Mouse (Mus musculus) forebrain, embryonic 13.5 days (tissue): ENCODE results near the gene Pkn3. TPM values are rescaled to one million over a fixed set of nuclear protein-coding genes. Genes with fewer than 3 reads are reported as not detected.
A peak's percentile ranks its signal among the peaks of the same experiment; 100 is the strongest.

ENCODE experiments used
- ATAC-seq: fragments of 200-750 bp; cut with Nextera tagmentation; 2 replicates; pipeline ENCODE4 v1.8.0; 2017
- H3K27ac ChIP-seq: fragments of 300-500 bp; sonication (generic); 2 replicates; pipeline ENCODE4 v1.5.1; 2015; ENCODE audit warnings: inconsistent platforms, mild to moderate bottlenecking, moderate library complexity
- H3K27me3 ChIP-seq: fragments of 300-500 bp; sonication (generic); 2 replicates; pipeline ENCODE4 v1.6.1; 2015; ENCODE audit warnings: mild to moderate bottlenecking, inconsistent platforms
- H3K36me3 ChIP-seq: fragments of 300-500 bp; sonication (generic); 2 replicates; pipeline ENCODE4 v1.6.1; 2015; ENCODE audit warnings: mild to moderate bottlenecking, inconsistent platforms; ENCODE audit not compliant: poor library complexity, severe bottlenecking
- H3K4me1 ChIP-seq: fragments of 300-500 bp; sonication (generic); 2 replicates; pipeline ENCODE4 v1.6.1; 2015; ENCODE audit warnings: inconsistent platforms
- H3K4me2 ChIP-seq: fragments of 300-500 bp; sonication (generic); 2 replicates; pipeline ENCODE4 v1.6.1; 2015; ENCODE audit warnings: inconsistent platforms, mild to moderate bottlenecking, moderate library complexity
- H3K4me3 ChIP-seq: fragments of 300-500 bp; sonication (generic); 2 replicates; pipeline ENCODE4 v1.5.1; 2015; ENCODE audit warnings: mild to moderate bottlenecking, inconsistent platforms
- H3K9ac ChIP-seq: fragments of 300-500 bp; sonication (generic); 2 replicates; pipeline ENCODE4 v1.6.1; 2015; ENCODE audit warnings: mild to moderate bottlenecking, inconsistent platforms
- H3K9me3 ChIP-seq: fragments of 300-500 bp; sonication (generic); replicated peaks from 2 replicates; pipeline ENCODE4 v1.6.1; 2016; ENCODE audit warnings: inconsistent platforms
- WGBS: fragments of 180-500 bp; shearing (Covaris S2); methylation state at CpG from one replicate; pipeline ENCODE4 v1.1.7; 2015; 5-methylcytosine and 5-hydroxymethylcytosine counted together
- polyA plus RNA-seq: library from polyadenylated mRNA; unstranded; fragments of >200 nt; fragmentation: Nextera tagmentation; extraction: Ambion mirVana; gene quantifications from 2 replicates; pipeline ENCODE4 v1.2.1, GENCODE M21; 2015

The Pkn3 gene
- polyA plus RNA-seq, 1 experiment from 2014 or later: 5.7 TPM

DNA sequence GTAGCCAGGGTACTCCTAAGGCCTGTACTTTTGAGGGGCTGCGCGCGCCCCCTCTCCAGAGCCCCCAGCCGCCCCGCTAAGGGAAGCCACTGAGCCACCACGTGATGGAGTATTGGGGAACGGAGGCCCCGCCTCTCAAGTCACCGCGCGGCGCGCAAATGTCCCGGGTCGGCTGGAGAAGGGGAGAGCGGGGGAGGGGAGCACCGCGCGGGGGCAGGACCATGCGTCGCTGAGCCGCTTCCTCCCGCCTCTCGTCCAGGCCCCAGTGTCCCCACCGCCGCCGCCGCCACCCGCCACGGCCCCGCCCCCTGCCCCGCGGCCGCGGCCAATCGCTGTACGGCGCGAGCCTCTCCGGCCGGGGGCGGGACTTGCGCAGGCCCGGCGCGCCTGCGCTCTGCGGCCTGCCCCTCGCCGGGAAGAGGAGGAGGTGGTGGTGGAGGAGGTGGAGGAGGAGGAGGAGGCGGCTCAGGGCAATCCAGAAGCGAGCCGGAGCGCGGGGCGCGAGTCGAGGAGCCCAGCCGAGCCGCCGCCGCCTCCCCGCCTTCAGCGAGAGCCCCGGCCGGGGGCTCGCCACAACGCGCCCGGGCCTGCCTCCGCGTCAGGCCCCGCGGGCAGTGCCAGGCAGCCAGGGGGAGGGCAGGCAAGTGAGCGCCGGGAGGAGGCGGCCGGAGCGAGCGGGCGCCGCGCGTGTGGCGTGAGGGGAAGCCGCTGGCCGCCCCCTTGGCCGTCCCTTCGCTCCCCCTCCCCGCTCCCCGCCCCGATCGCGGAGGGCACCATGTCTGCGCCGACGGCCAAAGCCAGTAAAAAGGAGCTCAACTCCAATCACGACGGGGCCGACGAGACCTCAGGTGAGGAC lies 11.2 kb upstream of the Pkn3 start:
- Histone ChIP-seq H3K36me3 (peaks cover 25% of the 10 kb centered on the region), H3K4me2 (peak overlapping the region; percentile 82), H3K9me3 (no peaks in the 10 kb centered on the region), H3K27ac (peak overlapping the region; percentile 100), H3K9ac (peak overlapping the region; percentile 100), H3K27me3 (no peaks in the 10 kb centered on the region), H3K4me1 (peaks cover 53% of the 10 kb centered on the region), H3K4me3 (peak overlapping the region; percentile 100)
- WGBS: under 1% methylated on average over 67 of the region's 101 CpGs
- ATAC-seq: peak; percentile 93

DNA sequence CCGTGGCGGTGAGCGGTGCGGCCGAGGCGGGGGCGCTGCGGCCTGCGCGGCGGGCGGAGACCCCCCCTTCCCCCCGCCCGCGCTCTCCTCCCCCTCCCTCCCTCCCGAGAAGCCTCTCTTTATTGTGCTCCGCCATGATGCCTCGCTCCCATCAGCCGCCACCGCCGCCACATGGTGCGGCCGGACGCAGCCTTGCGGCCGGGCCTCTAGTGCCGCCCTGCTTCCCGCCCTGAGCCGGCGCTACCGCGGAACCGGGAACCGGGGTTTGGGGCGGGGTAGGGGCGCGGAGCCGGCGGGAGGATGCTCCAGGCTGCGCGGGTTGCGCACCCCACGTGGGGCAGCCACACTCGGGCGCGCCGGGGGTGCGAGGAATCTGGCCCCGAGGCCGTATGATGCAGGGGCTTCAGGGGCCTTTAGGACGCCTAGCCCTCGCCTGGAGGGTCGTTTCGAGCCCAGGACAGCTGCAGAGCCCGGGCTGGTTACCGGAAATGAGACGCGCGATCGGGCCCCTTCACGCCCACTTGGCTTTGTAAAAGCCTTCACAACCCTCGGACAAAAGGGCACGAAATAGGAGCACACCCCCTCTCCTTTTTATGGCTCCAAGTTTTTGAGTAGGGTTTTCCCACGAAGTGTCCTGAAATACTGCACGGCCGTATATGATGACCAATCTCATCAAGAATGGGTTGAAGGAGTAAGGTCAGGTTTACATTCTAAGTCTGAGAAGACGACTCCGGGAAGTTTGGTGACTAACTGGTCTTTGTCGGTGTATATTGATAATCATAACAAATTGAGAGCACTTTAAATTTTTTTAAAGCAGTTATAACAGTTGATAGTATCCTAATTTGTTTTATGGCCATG lies 10.2 kb upstream of the Pkn3 start:
- H3K4me1 ChIP-seq: peaks cover 46% of the 10 kb centered on the region
- no peaks in the 10 kb centered on the region for H3K27me3 ChIP-seq
- under 1% methylated on average over 53 of the region's 69 CpGs for WGBS
- H3K9ac ChIP-seq: peak overlapping the region; percentile 100
- peak overlapping the region; percentile 100 for H3K4me3 ChIP-seq
- H3K4me2 ChIP-seq: peak overlapping the region; percentile 82
- H3K36me3 ChIP-seq: peaks cover 30% of the 10 kb centered on the region
- peak overlapping the region; percentile 100 for H3K27ac ChIP-seq
- no peaks in the 10 kb centered on the region for H3K9me3 ChIP-seq
- peak; percentile 37 for ATAC-seq

DNA sequence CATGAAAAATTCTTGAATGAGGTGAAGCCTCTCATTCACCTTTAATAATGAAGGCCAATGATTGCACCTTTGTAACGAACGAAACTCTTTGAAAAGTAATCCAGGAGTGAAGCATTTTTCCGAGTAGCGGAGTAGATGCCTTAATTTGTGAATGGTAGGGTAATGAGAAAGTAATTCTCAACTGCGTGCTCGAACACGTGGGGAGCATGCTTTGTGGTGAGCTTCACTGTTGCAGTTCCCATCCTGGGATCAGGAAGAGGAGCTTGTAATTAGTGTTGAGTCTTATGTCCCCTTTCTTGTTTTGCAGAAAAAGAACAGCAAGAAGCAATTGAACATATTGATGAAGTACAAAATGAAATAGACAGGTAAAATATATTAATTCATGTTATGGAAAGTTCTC lies 9.5 kb upstream of the Pkn3 start:
- 16% methylated on average over 7 of the region's 7 CpGs for WGBS
- no peak for ATAC-seq
- peak overlapping the region; percentile 82 for H3K4me2 ChIP-seq
- H3K36me3 ChIP-seq: peaks cover 37% of the 10 kb centered on the region
- H3K4me3 ChIP-seq: peak overlapping the region; percentile 100
- no peaks in the 10 kb centered on the region for H3K9me3 ChIP-seq
- H3K27ac ChIP-seq: no peak overlapping the region
- peak overlapping the region; percentile 100 for H3K9ac ChIP-seq
- H3K27me3 ChIP-seq: no peaks in the 10 kb centered on the region
- peaks cover 39% of the 10 kb centered on the region for H3K4me1 ChIP-seq

DNA sequence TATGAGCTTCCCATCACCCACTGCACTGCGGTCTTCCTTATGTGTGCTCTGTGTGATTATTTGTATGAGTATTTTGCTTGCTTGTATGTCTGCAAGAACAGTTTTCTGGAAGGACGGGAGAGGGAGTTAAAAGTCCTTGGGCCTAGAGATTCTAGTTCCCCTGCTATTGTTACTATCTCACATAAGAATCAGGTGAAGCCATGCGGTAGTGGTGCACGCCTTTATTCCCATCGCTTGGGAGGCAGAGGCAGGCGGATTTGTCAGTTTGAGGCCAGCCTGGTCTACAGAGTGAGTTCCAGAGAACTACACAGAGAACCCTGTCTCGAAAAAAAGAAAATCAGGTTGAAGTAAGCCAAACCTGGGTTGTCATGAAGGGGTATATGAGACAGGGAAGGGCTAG lies 4.6 kb upstream of the Pkn3 start:
- ATAC-seq: no peak
- Histone ChIP-seq H3K9me3 (no peaks in the 10 kb centered on the region), H3K4me1 (peaks cover 20% of the 10 kb centered on the region), H3K4me2 (no peak overlapping the region), H3K4me3 (no peak overlapping the region), H3K27me3 (no peaks in the 10 kb centered on the region), H3K27ac (no peak overlapping the region), H3K9ac (no peak overlapping the region), H3K36me3 (peaks cover 45% of the 10 kb centered on the region)
- WGBS: 73% methylated on average over 7 of the region's 7 CpGs

DNA sequence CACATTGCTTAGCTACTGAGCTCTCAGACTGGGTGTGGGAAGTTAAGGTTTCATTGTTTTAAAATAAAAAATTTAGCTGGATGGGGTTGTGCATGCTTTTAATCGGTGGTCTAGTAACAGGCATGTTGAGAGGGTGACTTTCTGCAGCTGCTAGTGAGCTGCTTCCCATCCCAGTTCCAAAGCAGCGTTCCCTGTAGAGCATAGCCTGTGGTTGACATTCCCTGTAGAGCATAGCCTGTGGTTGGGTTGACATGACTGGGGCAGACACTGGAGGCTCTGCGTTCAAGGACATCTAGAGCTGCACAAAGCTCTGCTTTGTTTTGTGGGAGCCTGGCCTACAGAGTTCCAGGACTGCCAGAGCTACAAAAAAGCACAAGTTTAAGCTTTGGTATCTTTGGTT lies 4.2 kb upstream of the Pkn3 start:
- Histone ChIP-seq H3K4me1 (peaks cover 20% of the 10 kb centered on the region), H3K9ac (no peak overlapping the region), H3K27me3 (no peaks in the 10 kb centered on the region), H3K27ac (no peak overlapping the region), H3K9me3 (no peaks in the 10 kb centered on the region), H3K4me3 (no peak overlapping the region), H3K4me2 (no peak overlapping the region), H3K36me3 (peaks cover 45% of the 10 kb centered on the region)
- 84% methylated on average over 3 of the region's 3 CpGs for WGBS
- no peak for ATAC-seq

DNA sequence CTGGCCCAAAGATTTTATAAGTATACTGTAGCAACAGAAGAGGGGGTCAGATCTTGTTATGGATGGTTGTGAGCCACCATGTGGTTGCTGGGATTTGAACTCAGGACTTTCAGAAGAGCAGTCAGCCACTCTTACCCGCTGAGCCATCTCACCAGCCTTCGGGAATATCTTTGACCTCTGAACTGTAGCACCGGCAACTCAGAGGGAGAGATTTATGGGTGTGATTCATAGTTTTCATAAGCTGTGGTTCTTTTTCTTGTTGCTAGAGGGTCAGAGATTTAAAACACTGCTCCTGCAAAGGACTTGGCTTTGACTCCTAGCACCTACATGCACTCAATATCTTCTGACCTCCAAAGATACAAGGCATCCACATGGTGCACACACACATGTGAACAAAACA lies 1.9 kb upstream of the Pkn3 start:
- H3K9me3 ChIP-seq: no peaks in the 10 kb centered on the region
- no peak for ATAC-seq
- peaks cover 19% of the 10 kb centered on the region for H3K4me1 ChIP-seq
- H3K27ac ChIP-seq: no peak overlapping the region
- H3K36me3 ChIP-seq: peaks cover 21% of the 10 kb centered on the region
- H3K4me3 ChIP-seq: no peak overlapping the region
- no peak overlapping the region for H3K9ac ChIP-seq
- H3K4me2 ChIP-seq: no peak overlapping the region
- WGBS: 90% methylated on average over 3 of the region's 3 CpGs
- no peaks in the 10 kb centered on the region for H3K27me3 ChIP-seq

DNA sequence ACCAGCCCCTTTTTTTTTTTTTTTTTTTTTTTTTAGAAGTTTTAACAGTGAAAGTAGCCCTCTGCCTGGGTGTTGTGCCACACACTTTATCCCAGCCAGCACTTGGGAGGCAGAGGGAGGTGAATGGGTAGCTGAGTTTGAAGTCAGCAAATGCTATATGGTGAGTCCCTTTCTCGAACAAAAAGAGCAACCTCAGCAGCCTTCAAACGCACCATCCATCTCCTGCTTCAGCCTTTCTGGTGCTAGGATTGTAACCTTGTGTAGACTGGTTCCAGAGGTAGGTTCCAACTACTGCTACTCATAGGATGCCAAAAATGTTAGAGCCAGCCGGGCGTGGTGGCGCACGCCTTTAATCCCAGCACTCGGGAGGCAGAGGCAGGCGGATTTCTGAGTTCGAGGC lies 1.0 kb upstream of the Pkn3 start:
- ATAC-seq: no peak
- H3K9me3 ChIP-seq: no peaks in the 10 kb centered on the region
- H3K27me3 ChIP-seq: no peaks in the 10 kb centered on the region
- H3K4me2 ChIP-seq: no peak overlapping the region
- H3K4me1 ChIP-seq: peaks cover 19% of the 10 kb centered on the region
- H3K4me3 ChIP-seq: no peak overlapping the region
- no peak overlapping the region for H3K9ac ChIP-seq
- no peak overlapping the region for H3K27ac ChIP-seq
- H3K36me3 ChIP-seq: peaks cover 20% of the 10 kb centered on the region
- WGBS: 91% methylated on average over 9 of the region's 9 CpGs

DNA sequence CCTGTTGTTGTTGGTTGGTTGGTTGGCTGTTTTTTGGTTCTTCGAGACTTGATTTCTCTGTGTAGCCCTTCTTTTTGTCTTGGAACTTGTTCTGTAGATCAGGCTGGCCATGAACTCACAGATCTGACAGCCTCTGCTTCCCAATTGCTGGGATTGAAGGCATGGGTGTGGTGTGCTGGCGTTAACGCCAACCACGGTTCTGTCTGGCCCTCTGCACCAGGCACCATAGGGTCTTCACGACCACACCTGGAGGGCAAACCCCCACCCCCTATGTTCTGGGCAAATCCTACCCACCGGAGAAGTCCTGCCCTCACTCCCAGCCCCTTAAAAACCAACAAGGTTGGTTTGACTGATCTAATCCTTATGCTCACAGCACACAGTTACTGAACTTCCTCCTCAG lies 525 bp upstream of the Pkn3 start:
- 0 out of 2 replicates have a peak overlapping the region, but pooled peaks have one; percentile 66 for H3K9ac ChIP-seq
- H3K9me3 ChIP-seq: no peaks in the 10 kb centered on the region
- H3K4me3 ChIP-seq: peak overlapping the region; percentile 51
- 70% methylated on average over 6 of the region's 6 CpGs for WGBS
- peaks cover 16% of the 10 kb centered on the region for H3K36me3 ChIP-seq
- peak overlapping the region; percentile 89 for H3K4me2 ChIP-seq
- H3K27me3 ChIP-seq: no peaks in the 10 kb centered on the region
- peak; percentile 20 for ATAC-seq
- H3K4me1 ChIP-seq: peaks cover 19% of the 10 kb centered on the region
- peak overlapping the region; percentile 10; the same call in 1 of the 2 replicates for H3K27ac ChIP-seq

DNA sequence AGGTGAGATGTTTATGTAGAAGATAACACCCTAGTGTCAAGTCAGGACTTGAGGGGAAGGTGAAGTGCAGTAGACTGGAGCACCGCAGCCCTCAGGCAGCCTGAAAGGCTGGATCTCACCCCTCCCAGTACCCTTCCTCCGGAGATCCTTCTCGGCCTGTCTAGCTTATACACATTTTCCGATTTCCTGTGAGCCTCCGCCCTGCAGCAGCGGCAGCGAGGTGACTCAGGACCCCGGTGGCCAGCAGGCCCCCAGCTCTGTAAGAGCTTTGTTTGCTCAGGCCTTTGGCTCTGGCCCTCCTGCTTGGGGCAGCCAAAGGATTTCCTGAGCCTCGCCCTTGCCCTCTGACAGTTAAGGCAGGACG lies 847 bp downstream of the Pkn3 start:
- Histone ChIP-seq H3K27me3 (no peaks in the 10 kb centered on the region), H3K4me1 (peaks cover 19% of the 10 kb centered on the region), H3K27ac (no peak overlapping the region), H3K9me3 (no peaks in the 10 kb centered on the region), H3K36me3 (peaks cover 4% of the 10 kb centered on the region), H3K4me2 (peak overlapping the region; percentile 89), H3K4me3 (peak overlapping the region; percentile 51), H3K9ac (peak overlapping the region; percentile 66; the same call in 1 of the 2 replicates)
- 17% methylated on average over 10 of the region's 10 CpGs for WGBS
- no peak for ATAC-seq

DNA sequence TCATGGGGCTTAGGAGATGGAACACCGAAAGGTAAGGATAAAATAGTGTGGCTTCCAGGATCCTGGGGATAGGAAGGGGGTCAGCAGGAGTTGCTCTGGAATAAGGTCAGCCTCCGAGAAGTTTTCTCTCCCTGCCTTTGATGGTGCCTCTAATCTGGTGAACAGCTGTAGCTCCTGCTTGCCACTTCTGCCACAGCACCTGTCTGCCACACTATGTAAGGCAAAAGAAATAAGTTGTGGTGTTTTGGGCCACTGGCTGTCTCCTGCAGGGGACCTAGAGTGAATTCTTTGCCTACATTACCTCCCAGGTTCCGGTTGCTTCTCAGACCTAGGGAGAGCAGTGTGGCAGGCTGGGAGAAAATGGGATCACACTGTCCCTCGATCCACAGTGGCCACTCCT lies 1.3 kb downstream of the Pkn3 start:
- Histone ChIP-seq H3K4me1 (peaks cover 19% of the 10 kb centered on the region), H3K27me3 (no peaks in the 10 kb centered on the region), H3K4me3 (no peak overlapping the region), H3K9me3 (no peaks in the 10 kb centered on the region), H3K4me2 (peak overlapping the region; percentile 89), H3K36me3 (peaks cover 3% of the 10 kb centered on the region), H3K27ac (no peak overlapping the region), H3K9ac (peak overlapping the region; percentile 66; the same call in 1 of the 2 replicates)
- no peak for ATAC-seq
- 78% methylated on average over 4 of the region's 4 CpGs for WGBS

DNA sequence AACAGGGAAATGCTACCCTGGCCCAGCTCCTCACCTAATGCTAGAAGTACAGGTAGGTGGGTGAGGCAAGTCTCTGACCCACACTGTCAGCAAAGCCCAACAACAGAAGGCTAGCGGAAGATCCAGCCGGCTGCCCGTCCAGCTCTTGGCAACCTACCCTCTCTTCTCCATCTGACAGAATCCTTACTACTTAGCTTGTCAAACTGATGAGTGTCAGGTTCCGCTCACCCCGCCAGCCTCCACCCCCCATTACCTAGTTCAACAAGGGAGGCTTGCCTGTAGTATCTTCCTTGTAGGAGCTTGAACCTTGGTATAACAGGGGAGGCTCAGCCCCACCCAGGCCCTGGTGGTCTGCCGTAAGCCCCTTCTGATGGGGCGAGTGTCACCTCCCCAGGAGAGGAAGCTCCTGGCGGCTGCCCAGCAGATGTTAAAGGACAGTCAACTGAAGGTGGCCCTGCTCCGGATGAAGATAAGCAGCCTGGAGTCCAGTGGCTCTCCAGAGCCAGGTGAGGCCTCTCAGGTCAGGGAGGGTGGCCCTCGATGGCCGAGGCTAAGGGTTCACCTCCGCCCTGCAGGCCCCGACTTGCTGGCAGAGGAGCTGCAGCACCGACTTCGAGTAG lies 2.8 kb downstream of the Pkn3 start:
- Histone ChIP-seq H3K4me2 (no peak overlapping the region), H3K9me3 (no peaks in the 10 kb centered on the region), H3K4me3 (no peak overlapping the region), H3K36me3 (no peaks in the 10 kb centered on the region), H3K4me1 (peaks cover 26% of the 10 kb centered on the region), H3K27me3 (no peaks in the 10 kb centered on the region), H3K9ac (no peak overlapping the region), H3K27ac (no peak overlapping the region)
- WGBS: 94% methylated on average over 15 of the region's 15 CpGs
- ATAC-seq: no peak

DNA sequence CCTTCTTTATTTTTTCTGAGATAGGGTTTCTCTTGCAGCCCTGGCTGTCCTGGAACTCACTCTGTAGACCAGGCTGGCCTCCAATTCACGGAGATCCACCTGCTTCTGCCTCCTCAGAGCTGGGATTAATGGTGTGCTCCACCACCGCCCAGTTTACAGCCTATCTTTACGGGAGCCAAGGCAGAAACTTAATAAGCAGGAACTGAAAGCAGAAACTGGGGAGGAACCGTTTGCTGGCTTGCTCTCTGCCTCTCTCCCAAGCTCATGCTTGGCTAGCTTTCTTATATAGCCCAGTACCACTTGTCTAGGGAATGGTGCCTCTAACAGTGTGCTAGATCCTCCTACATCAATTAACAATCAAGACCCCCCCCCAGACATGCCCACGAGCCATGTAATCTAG lies 6.6 kb downstream of the Pkn3 start:
- H3K27ac ChIP-seq: no peak overlapping the region
- no peaks in the 10 kb centered on the region for H3K27me3 ChIP-seq
- 0 out of 2 replicates have a peak, but pooled peaks cover 3% of the 10 kb centered on the region for H3K36me3 ChIP-seq
- peak overlapping the region; percentile 32 for H3K4me2 ChIP-seq
- ATAC-seq: no peak
- H3K9me3 ChIP-seq: no peaks in the 10 kb centered on the region
- H3K9ac ChIP-seq: no peak overlapping the region
- 0 out of 2 replicates have a peak, but pooled peaks cover 7% of the 10 kb centered on the region for H3K4me1 ChIP-seq
- H3K4me3 ChIP-seq: no peak overlapping the region
- 60% methylated on average over 5 of the region's 5 CpGs for WGBS
